Mouse (Mus musculus) lung, postnatal 0 days (tissue): Measurements from ENCODE around the gene Pipox. TPM values are rescaled to one million over a fixed set of nuclear protein-coding genes. Genes with fewer than 3 reads are reported as not detected.

Source experiments
- ATAC-seq: fragments of 200-750 bp; cut with Nextera tagmentation; 2 replicates; pipeline ENCODE4 v1.8.0; 2017; ENCODE audit warnings: moderate library complexity
- DNase-seq: peaks from one replicate; pipeline ENCODE4 v3.0.0-alpha.2; 2016; ENCODE audit warnings: low spot score
- H3K27ac ChIP-seq: fragments of 300-500 bp; sonication (generic); 2 replicates; pipeline ENCODE4 v1.5.1; 2014; ENCODE audit warnings: antibody characterized with exemption, mild to moderate bottlenecking, low read length, mixed read lengths
- H3K27me3 ChIP-seq: fragments of 300-500 bp; sonication (generic); replicated peaks from 2 replicates; pipeline ENCODE4 v1.6.1; 2014; ENCODE audit warnings: low read length, mixed read lengths; ENCODE audit not compliant: insufficient read depth
- H3K36me3 ChIP-seq: fragments of 300-500 bp; sonication (generic); 2 replicates; pipeline ENCODE4 v1.6.1; 2014; ENCODE audit warnings: low read length, mixed read lengths; ENCODE audit not compliant: insufficient read depth
- H3K4me1 ChIP-seq: fragments of 300-500 bp; sonication (generic); 2 replicates; pipeline ENCODE4 v1.6.1; 2014; ENCODE audit warnings: antibody characterized with exemption, low read depth, low read length, mixed read lengths; ENCODE audit not compliant: insufficient read depth
- H3K4me2 ChIP-seq: fragments of 300-500 bp; sonication (generic); replicated peaks from 2 replicates; pipeline ENCODE4 v1.6.1; 2014; ENCODE audit warnings: low read depth, mild to moderate bottlenecking, low read length, moderate library complexity, mixed read lengths
- H3K4me3 ChIP-seq: fragments of 300-500 bp; sonication (generic); 2 replicates; pipeline ENCODE4 v1.5.1; 2014; ENCODE audit warnings: low read depth, low read length
- H3K9ac ChIP-seq: fragments of 300-500 bp; sonication (generic); replicated peaks from 2 replicates; pipeline ENCODE4 v1.6.1; 2014; ENCODE audit warnings: low read depth, mild to moderate bottlenecking
- H3K9me3 ChIP-seq: fragments of 300-500 bp; sonication (generic); 2 replicates; pipeline ENCODE4 v1.6.1; 2016; ENCODE audit warnings: low read length, mixed read lengths
- CTCF ChIP-seq: IDR thresholded peaks from 2 replicates; pipeline ENCODE4 v1.5.1; 2016; ENCODE audit warnings: antibody characterized with exemption, mild to moderate bottlenecking
- EP300 ChIP-seq: IDR thresholded peaks from 2 replicates; pipeline ENCODE4 v1.6.1; 2016; ENCODE audit warnings: antibody characterized with exemption, mild to moderate bottlenecking, control low read depth
- WGBS: fragments of 180-500 bp; shearing (Covaris S2); extraction: QIAGEN DNeasy Blood & Tissue Kit; methylation state at CpG from one replicate; pipeline ENCODE4 v1.1.7; 2014; 5-methylcytosine and 5-hydroxymethylcytosine counted together
- polyA plus RNA-seq: library from polyadenylated mRNA; unstranded; fragments of >200 nt; fragmentation: Nextera tagmentation; extraction: Ambion mirVana; gene quantifications from 2 replicates; pipeline ENCODE4 v1.2.1, GENCODE M21; 2015

Gene Pipox
- polyA plus RNA-seq, 1 experiment from 2014 or later = 0.23 TPM

DNA sequence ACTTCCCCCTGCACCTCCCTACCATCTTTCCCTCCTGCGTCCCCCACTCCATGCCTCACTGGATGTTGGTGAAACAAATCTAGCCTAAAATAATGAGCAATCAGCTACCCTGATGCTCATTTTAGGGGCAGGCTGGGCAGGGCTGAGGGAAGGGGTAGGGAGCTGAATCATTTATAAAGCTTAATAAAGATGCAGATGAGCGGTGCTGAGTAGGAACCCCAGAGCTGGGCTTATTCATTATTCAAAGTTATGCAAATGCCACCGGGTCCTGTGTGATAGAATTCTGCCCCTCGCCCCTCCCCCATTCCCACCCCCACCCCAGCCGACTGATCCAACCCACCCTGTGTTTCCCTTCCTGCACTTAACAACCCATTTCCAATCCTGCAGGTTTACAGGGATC is 18.6 kb downstream of the Pipox start:
- TF ChIP-seq CTCF (no peak), EP300 (no peak)
- Histone ChIP-seq H3K4me1 (no peaks in the 10 kb centered on the region), H3K9ac (no peak overlapping the region), H3K27ac (no peak overlapping the region), H3K36me3 (no peaks in the 10 kb centered on the region), H3K4me3 (no peak overlapping the region), H3K4me2 (no peak overlapping the region), H3K9me3 (no peaks in the 10 kb centered on the region), H3K27me3 (no peaks in the 10 kb centered on the region)
- WGBS = 64% methylated on average over 5 of the region's 5 CpGs
- DNase-seq (no peak), ATAC-seq (no peak)

GRCm38 (mm10) chr11:77874685-77875231 is 19.1 kb downstream of the Pipox start:
- Histone ChIP-seq H3K9me3 (no peaks in the 10 kb centered on the region), H3K4me3 (no peak overlapping the region), H3K4me2 (no peak overlapping the region), H3K9ac (no peak overlapping the region), H3K27me3 (no peaks in the 10 kb centered on the region), H3K4me1 (no peaks in the 10 kb centered on the region), H3K27ac (no peak overlapping the region), H3K36me3 (no peaks in the 10 kb centered on the region)
- DNase-seq = no peak
- no peak for ATAC-seq
- TF ChIP-seq CTCF = no peak
- TF ChIP-seq EP300 = no peak
- 48% methylated on average over 6 of the region's 6 CpGs for WGBS

DNA sequence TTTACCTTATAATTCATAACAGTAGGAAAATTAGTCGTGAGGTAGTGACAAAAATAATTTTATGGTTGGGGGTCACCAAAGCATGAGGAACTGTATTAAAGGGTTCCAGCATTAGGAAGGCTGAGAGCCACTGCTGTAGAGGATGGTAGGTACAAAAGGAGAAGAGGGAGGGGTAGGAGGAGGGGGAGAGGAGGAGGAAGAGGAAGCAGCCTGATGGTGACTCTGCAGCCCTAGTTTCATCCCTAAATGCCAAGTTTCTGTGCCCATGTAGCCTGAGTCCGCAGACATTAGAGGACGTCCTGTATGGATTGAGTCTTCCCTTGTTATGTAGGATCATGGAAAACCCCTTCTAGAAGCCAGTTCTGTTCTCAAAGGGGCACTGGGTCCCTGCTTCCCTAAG is 20.8 kb downstream of the Pipox start:
- no peaks in the 10 kb centered on the region for H3K36me3 ChIP-seq
- no peak overlapping the region for H3K4me3 ChIP-seq
- H3K27me3 ChIP-seq = no peaks in the 10 kb centered on the region
- no peaks in the 10 kb centered on the region for H3K4me1 ChIP-seq
- H3K9me3 ChIP-seq = no peaks in the 10 kb centered on the region
- TF ChIP-seq EP300 (no peak), CTCF (no peak)
- ATAC-seq (no peak), DNase-seq (no peak)
- no peak overlapping the region for H3K27ac ChIP-seq
- no peak overlapping the region for H3K4me2 ChIP-seq
- 36% methylated on average over 3 of the region's 3 CpGs for WGBS
- no peak overlapping the region for H3K9ac ChIP-seq

DNA sequence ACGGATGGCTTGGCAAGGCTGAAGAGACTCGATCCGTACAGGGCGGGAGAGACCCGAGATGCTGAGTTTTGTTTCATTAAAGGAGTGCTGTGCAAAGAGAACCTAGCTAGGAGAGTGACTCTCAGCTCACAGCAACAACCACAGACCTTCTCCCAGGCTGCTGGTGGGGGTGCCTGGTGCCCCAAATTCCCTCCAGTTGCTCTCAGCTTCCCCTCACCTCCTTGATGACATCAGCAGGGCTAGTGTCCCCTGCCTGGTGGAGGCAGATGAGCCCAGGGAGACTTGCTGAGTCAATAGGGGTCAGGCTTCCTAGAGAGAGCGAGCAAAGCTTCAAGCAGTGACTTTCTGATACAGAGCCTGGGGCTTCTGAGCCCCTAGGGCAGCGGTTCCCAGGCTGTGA is 21.2 kb downstream of the Pipox start:
- Histone ChIP-seq H3K4me1 (no peaks in the 10 kb centered on the region), H3K4me3 (no peak overlapping the region), H3K4me2 (no peak overlapping the region), H3K9ac (no peak overlapping the region), H3K27ac (no peak overlapping the region), H3K36me3 (no peaks in the 10 kb centered on the region), H3K9me3 (no peaks in the 10 kb centered on the region), H3K27me3 (no peaks in the 10 kb centered on the region)
- TF ChIP-seq EP300 (no peak), CTCF (no peak)
- DNase-seq (no peak), ATAC-seq (no peak)
- WGBS = 13% methylated on average over 7 of the region's 7 CpGs

- DNase-seq (no peak), ATAC-seq (no peak)
- Histone ChIP-seq H3K36me3 (no peaks in the 10 kb centered on the region), H3K27ac (no peak overlapping the region), H3K27me3 (no peaks in the 10 kb centered on the region), H3K9ac (no peak overlapping the region), H3K4me1 (no peaks in the 10 kb centered on the region), H3K4me2 (no peak overlapping the region), H3K4me3 (no peak overlapping the region), H3K9me3 (no peaks in the 10 kb centered on the region)
- 8% methylated on average over 11 of the region's 11 CpGs for WGBS
- TF ChIP-seq CTCF (no peak), EP300 (no peak)
These were observed 21.7 kb downstream of the Pipox start for GRCm38 (mm10) chr11:77872236-77872635.

DNA sequence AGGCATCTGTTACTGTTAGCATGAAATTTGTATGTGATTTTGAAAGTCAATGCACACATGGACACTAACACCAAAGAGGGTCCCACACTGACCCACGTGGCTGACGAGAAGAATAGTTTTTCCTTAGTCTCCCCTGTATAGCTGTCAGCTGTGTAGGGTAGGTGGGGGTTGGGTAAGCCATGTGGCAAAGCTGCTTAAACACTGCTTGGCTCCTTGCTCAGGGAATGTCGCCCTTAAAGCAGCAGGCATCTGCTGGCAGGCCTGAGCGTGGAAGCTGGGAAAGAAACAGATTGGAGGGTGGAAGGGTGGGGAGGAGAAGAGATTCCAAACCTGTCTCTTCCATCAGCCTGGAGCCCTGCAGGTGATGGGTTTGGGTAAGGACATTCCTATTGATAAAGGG is 22.5 kb downstream of the Pipox start:
- WGBS = 35% methylated on average over 4 of the region's 4 CpGs
- no peaks in the 10 kb centered on the region for H3K9me3 ChIP-seq

More for the DNA sequence above, 22.5 kb downstream of the Pipox start:
- H3K9ac ChIP-seq = no peak overlapping the region
- no peaks in the 10 kb centered on the region for H3K36me3 ChIP-seq
- no peak overlapping the region for H3K27ac ChIP-seq
- no peaks in the 10 kb centered on the region for H3K4me1 ChIP-seq
- TF ChIP-seq CTCF (no peak), EP300 (no peak)
- ATAC-seq = no peak
- H3K4me2 ChIP-seq = no peak overlapping the region
- H3K27me3 ChIP-seq = no peaks in the 10 kb centered on the region
- DNase-seq = no peak
- no peak overlapping the region for H3K4me3 ChIP-seq
